Mouse (Mus musculus) embryonic fibroblast, embryonic 13.5 days (primary cell): ENCODE measurements around the gene Trim69.

Experiments
- CTCF ChIP-seq: IDR thresholded peaks from 2 replicates; pipeline ENCODE4 v1.5.1; 2011; ENCODE audit warnings: mild to moderate bottlenecking, control low read depth, low read length, moderate library complexity, borderline replicate concordance; ENCODE audit not compliant: insufficient read depth
- POLR2A ChIP-seq: IDR thresholded peaks from 2 replicates; pipeline ENCODE4 v1.6.1; 2011; ENCODE audit warnings: low read depth, mild to moderate bottlenecking, control low read depth, low read length, moderate library complexity

- TF ChIP-seq POLR2A (no peak), CTCF (no peak)
Measured at GRCm38 (mm10) chr2:122156051-122156700, 4.3 kb upstream of the Trim69 start.
